In genomic region chr12:35534114-35534753, GRCm38 (mm10) we compare ENCODE assay signal across 8 mouse cellular contexts. TPM values are rescaled to one million over a fixed set of nuclear protein-coding genes. Genes with fewer than 3 reads are reported as not detected.
DNase-seq lines count a peak whose midpoint lies in the region; ATAC-seq and TF ChIP-seq lines count a peak whose summit lies in the region.

No protein-coding gene starts in this region.

- H3K9me3 ChIP-seq in embryonic facial prominence, embryonic 15.5 days (replicated peaks): no peaks in the 10 kb centered on the region
- no peaks in the 10 kb centered on the region for H3K9me3 ChIP-seq in hindbrain, embryonic 11.5 days (ENCODE audit: control insufficient read depth, low read length)
- H3K9me3 ChIP-seq in lung, embryonic 16.5 days (ENCODE audit: control insufficient read depth, low read length): no peaks in the 10 kb centered on the region

- no peak for TF ChIP-seq CTCF in olfactory bulb, adult 2 months (IDR thresholded peaks at IDR 0.05; ENCODE audit: insufficient read depth, low read depth, low read length)

- ATAC-seq in embryonic facial prominence, embryonic 15.5 days (ENCODE audit: insufficient number of reproducible peaks, low FRiP score, low TSS enrichment, low read depth): no peak; the same call in 1 of the 2 replicates
- peak; percentile 54 for ATAC-seq in hindbrain, embryonic 11.5 days (ENCODE audit: low FRiP score)
- ATAC-seq in lung, embryonic 16.5 days (ENCODE audit: low read depth): peak; percentile 77

- 0 out of 2 replicates have a peak, but pooled peaks cover 4% of the 10 kb centered on the region for H3K4me1 ChIP-seq in embryonic facial prominence, embryonic 15.5 days
- no peaks in the 10 kb centered on the region for H3K4me1 ChIP-seq in hindbrain, embryonic 11.5 days (replicated peaks; ENCODE audit: control insufficient read depth, insufficient read depth, low read length)
- no peaks in the 10 kb centered on the region; the same call in 1 of the 2 replicates for H3K4me1 ChIP-seq in lung, embryonic 16.5 days (replicated peaks; ENCODE audit: control insufficient read depth, insufficient read depth, low read length)
- H3K4me1 ChIP-seq in olfactory bulb, adult 2 months (ENCODE audit: control insufficient read depth, insufficient read depth, low read length): no peaks in the 10 kb centered on the region

- H3K27me3 ChIP-seq in embryonic facial prominence, embryonic 15.5 days: no peaks in the 10 kb centered on the region
- H3K27me3 ChIP-seq in hindbrain, embryonic 11.5 days (ENCODE audit: control insufficient read depth, insufficient read depth, low read length): peaks cover 6% of the 10 kb centered on the region; the same call in 1 of the 2 replicates
- H3K27me3 ChIP-seq in lung, embryonic 16.5 days (ENCODE audit: control insufficient read depth, insufficient read depth, low read depth, low read length): no peaks in the 10 kb centered on the region

- H3K9ac ChIP-seq in embryonic facial prominence, embryonic 15.5 days: peak overlapping the region; percentile 58
- H3K9ac ChIP-seq in hindbrain, embryonic 11.5 days (ENCODE audit: low read depth, low read length): peak overlapping the region; percentile 62
- peak overlapping the region; percentile 77 for H3K9ac ChIP-seq in lung, embryonic 16.5 days (ENCODE audit: low read length)

- H3K27ac ChIP-seq in embryonic facial prominence, embryonic 15.5 days (replicated peaks): peak overlapping the region; percentile 85
- H3K27ac ChIP-seq in hindbrain, embryonic 11.5 days (ENCODE audit: low read depth, low read length): no peak overlapping the region
- peak overlapping the region; percentile 85 for H3K27ac ChIP-seq in lung, embryonic 16.5 days (ENCODE audit: low read length)
- H3K27ac ChIP-seq in olfactory bulb, adult 2 months (ENCODE audit: insufficient read depth, low read depth, low read length): no peak overlapping the region

- peak overlapping the region; percentile 81 for H3K4me3 ChIP-seq in embryonic facial prominence, embryonic 15.5 days (replicated peaks)
- H3K4me3 ChIP-seq in hindbrain, embryonic 11.5 days (ENCODE audit: low read depth, low read length): peak overlapping the region; percentile 80
- peak overlapping the region; percentile 73 for H3K4me3 ChIP-seq in lung, embryonic 16.5 days (ENCODE audit: low read length)
- peak overlapping the region; percentile 86 for H3K4me3 ChIP-seq in olfactory bulb, adult 2 months (ENCODE audit: insufficient read depth, low read depth, low read length)

- TF ChIP-seq POLR2A in olfactory bulb, adult 2 months (IDR thresholded peaks at IDR 0.05; ENCODE audit: insufficient read depth, low read depth, low read length): no peak

- H3K36me3 ChIP-seq in embryonic facial prominence, embryonic 15.5 days: no peaks in the 10 kb centered on the region
- no peaks in the 10 kb centered on the region for H3K36me3 ChIP-seq in hindbrain, embryonic 11.5 days (ENCODE audit: control insufficient read depth, insufficient read depth, low read length)
- H3K36me3 ChIP-seq in lung, embryonic 16.5 days (ENCODE audit: control insufficient read depth, insufficient read depth, low read length): no peaks in the 10 kb centered on the region

- WGBS in embryonic facial prominence, embryonic 15.5 days: under 1% methylated on average over 42 of the region's 49 CpGs
- under 1% methylated on average over 49 of the region's 49 CpGs for WGBS in hindbrain, embryonic 11.5 days
- WGBS in lung, embryonic 16.5 days: under 1% methylated on average over 49 of the region's 49 CpGs
- 2% methylated on average over 49 of the region's 49 CpGs for WGBS in olfactory bulb, adult 2 months

- peak; percentile 43 for DNase-seq in 3T3-L1 (ENCODE audit: low read depth, low spot score)
- peak; percentile 50 for DNase-seq in Muller cell, postnatal 12 days (ENCODE audit: inconsistent ontology term)
- peak; percentile 51 for DNase-seq in hindbrain, embryonic 11.5 days (ENCODE audit: low spot score)
- peak; percentile 9 to 11 for DNase-seq in layer of hippocampus, postnatal 25 days (ENCODE audit: extremely low spot score in 1 of 2, low spot score in 1 of 2)
- DNase-seq in MN1 (ENCODE audit: low spot score): no peak

- H3K4me2 ChIP-seq in embryonic facial prominence, embryonic 15.5 days (replicated peaks): peak overlapping the region; percentile 97
- H3K4me2 ChIP-seq in hindbrain, embryonic 11.5 days (replicated peaks; ENCODE audit: low read depth, low read length): peak overlapping the region; percentile 100
- peak overlapping the region; percentile 94 for H3K4me2 ChIP-seq in lung, embryonic 16.5 days (ENCODE audit: low read depth, low read length)

RNA-seq across cellular contexts. Expression of gene Ahr, which starts 0.6 kb away (rescaled TPM):
- 19.6 and 21.1 TPM in 2 replicates for polyA plus RNA-seq in embryonic facial prominence, embryonic 15.5 days (2015; fragmentation: Nextera tagmentation; extraction: Ambion mirVana)
- polyA plus RNA-seq in hindbrain, embryonic 11.5 days (2014; fragmentation: Nextera tagmentation; extraction: Ambion mirVana): 3.4 and 4.3 TPM in 2 replicates
- 1 to 10 TPM; 8.0 to 8.9 TPM for total RNA-seq in layer of hippocampus, postnatal 25 days (2021)
- polyA plus RNA-seq in lung, embryonic 16.5 days (2015; fragmentation: Nextera tagmentation; extraction: Ambion mirVana): 22.1 and 23.1 TPM in 2 replicates
- polyA plus RNA-seq in olfactory bulb, adult 2 months (2012; ENCODE audit: insufficient read depth, insufficient read length, low replicate concordance, missing spikeins): not detected in 2 replicates

Comparison
In these comparisons a context has a peak if more than half of its experiments do, and no peak if none do; other contexts are left out.
1. H3K27ac ChIP-seq: peak in embryonic facial prominence, embryonic 15.5 days (single experiment) and lung, embryonic 16.5 days (single experiment); none in hindbrain, embryonic 11.5 days (single experiment) and olfactory bulb, adult 2 months (single experiment).
2. Peak in every context shown above with its lines, with median percentiles within 50 percentile points of each other: H3K4me2 ChIP-seq, H3K4me3 ChIP-seq and H3K9ac ChIP-seq.